Mouse (Mus musculus) frontal cortex, adult (tissue): ENCODE results near the gene Galnt2.

Experiments used
- ATAC-seq: cut with Nextera tagmentation; 2 replicates; pipeline ENCODE4 v1.9.2; 2017; ENCODE audit warnings: mild to moderate bottlenecking, moderate library complexity, mixed read lengths; ENCODE audit not compliant: low TSS enrichment

Galnt2 gene

GRCm38 (mm10) chr8:124290911-124291691 is 59.9 kb downstream of the Galnt2 start:
- no peak for ATAC-seq

DNA sequence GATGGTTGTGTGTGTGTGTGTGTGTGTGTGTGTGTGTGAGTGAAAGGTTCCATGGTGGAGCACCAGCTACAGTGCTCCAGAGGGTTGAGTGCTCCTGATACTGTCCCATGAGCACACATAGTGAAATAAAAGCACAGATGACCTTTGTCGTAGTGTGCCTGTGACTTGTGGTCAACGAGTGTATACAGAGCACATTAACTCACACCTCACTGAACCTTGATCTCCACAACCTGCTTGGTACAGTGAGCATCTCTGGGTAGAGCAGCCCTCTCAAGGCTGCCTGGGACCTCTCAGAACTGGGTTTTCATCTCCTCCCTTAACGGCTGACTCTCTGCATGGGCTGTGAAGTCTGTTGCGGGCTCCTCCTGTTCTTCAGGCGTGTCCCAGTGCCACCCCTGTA is 60.5 kb downstream of the Galnt2 start:
- no peak for ATAC-seq

DNA sequence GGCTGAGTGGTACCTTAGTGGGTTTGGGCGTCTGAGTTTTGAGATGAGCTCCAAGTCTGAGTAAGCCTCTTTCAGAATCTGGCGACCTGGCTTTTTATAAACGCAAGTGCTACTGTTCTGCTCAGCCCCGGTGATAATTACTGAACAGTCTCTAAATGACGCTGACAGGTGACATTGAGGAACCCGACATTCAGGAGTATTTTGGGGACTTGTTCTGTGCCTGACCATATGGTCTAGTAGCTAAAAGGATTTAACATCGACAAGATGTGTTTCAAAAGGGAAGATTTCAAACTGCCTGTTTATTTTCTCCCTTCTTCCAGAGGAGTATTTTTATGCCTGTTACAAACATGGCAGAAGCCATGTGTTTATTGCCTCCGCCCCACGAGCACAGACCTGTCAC is 61.8 kb downstream of the Galnt2 start:
- peak; percentile 34 for ATAC-seq

DNA sequence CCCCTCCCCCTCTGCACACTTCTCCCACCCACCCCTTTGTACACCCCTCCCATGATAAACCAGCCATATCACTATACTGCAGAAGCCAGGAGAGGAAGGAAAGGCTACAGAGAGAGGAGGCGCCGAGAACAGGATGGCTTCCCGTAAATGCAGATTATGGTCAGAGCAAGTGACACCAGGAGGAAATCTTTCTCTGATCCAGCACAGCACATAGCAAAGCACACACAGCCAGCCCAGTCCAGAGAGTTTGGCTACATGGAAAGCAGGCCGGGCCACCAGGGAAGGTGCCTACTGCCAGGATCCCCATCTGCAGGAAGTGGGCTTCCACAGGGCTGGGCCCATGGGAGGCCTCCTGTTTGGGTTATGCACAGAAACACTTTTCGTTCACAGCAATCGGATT is 63.2 kb downstream of the Galnt2 start:
- ATAC-seq: no peak

DNA sequence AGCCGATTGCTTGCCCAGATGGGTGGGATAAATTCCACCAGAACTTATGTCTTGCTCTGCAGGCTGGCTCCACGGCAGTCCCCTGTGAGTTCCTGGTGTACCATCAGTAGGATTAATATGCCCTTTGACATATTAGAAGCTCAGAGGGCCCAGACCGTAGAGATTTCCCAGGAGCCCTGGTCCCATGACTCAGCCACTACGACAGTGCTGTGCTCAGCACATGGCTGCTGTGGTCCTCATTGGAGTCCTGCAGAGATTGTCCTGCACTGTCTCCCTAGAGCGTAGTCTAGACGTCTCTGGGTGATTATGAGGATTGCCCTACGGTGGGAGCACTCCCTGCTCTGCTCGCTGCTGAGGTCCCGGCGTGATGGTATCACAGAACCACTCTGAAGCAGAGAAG is 63.7 kb downstream of the Galnt2 start:
- no peak for ATAC-seq

- no peak for ATAC-seq
These were observed 64.2 kb downstream of the Galnt2 start for GRCm38 (mm10) chr8:124295357-124295756.

GRCm38 (mm10) chr8:124301512-124301911 is 70.3 kb downstream of the Galnt2 start:
- no peak for ATAC-seq

DNA sequence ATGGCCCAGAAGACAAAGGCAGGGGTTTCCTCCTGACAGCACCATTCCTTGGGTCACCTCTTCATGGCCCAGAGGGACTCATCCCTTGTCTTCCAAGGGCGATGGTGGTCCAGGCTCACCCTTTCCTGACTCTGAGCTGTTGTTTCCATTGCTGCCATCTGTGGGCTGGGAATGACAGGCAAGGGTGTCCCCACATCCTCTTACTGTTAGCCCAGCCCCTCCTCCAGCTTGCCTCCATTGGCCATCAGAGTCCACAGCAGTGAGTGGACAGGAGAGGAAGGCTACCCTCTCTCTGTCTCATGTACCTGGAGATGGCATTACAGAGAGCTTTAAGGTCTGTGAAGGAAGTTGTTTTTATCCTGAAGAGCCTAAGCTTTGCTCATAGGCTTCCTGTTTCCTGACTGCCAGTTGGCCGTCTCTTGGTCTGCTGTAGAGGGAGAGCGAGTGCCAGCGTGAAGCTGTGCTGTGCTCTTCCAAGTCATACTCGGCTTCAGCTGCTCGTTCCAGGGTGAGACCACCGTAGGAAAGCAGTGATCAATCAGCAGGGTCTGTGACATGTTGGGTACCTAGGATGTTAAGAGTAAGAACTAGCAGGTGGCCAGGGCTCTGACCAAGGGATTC is 70.9 kb downstream of the Galnt2 start:
- no peak for ATAC-seq

- ATAC-seq: no peak
These were observed 72.2 kb downstream of the Galnt2 start for GRCm38 (mm10) chr8:124303211-124303902.

DNA sequence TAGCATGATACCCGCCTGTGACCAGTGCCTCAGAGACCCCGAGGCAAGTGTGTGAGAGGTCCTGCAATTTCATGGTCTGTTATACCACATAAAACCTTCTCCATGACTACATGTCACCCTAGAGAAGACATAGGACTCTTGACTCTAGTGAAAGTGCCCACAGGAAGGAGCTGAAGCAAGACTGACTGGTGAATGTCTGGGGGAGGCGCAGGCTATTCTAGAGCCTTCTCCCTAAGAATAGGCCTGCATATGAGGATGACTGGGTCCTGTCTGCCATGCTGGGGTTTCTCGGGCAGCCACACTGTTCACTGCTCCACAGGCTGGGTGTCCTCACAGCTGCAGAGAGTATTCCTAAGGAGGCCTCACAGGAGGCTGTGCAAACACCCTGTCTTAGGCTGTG is 73.0 kb downstream of the Galnt2 start:
- peak; percentile 75 for ATAC-seq

GRCm38 (mm10) chr8:124306574-124306973 is 75.4 kb downstream of the Galnt2 start:
- ATAC-seq: no peak

DNA sequence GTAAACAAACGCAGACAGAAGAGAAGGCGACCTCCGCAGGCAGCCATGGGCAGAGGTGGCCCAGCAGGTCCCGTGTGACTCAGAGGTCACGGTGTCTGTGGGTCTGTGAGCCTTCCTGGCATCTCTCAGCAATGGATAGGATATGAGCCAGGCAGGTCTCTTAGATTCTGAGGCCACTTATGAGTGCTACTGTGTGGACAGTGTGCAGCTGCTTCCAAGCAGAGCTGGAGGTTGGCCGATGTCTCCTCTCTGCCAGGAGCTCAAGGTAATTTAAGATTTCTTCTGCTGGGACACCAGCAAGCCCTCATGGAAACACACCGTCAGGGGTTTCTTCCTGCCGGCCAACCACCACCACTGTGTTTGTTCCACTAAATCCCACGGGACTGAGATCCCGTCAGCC is 76.5 kb downstream of the Galnt2 start:
- no peak for ATAC-seq

DNA sequence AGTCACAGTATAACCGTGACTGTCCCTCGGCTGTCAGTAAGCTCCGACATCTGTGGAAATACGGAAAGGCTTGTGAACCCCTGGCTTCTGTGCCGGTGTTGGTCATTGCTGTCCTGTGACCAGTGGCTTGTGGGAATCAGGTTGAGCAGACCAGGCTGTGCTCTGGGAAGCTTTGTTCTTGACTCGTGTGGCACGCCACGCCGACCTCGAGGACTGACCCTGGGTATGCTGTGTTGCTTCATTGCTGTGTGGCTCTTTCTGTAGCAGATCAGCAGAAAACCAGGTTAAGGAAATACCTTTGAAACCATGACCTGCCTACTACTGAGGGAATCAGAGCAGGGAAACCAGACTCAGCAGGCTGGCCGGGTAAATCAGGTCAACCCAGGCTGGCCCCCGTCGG is 79.3 kb downstream of the Galnt2 start:
- ATAC-seq: no peak

GRCm38 (mm10) chr8:124311111-124311510 is 79.9 kb downstream of the Galnt2 start:
- ATAC-seq: no peak

GRCm38 (mm10) chr8:124311723-124312122 is 80.5 kb downstream of the Galnt2 start:
- ATAC-seq: no peak

GRCm38 (mm10) chr8:124312228-124312627 is 81.0 kb downstream of the Galnt2 start:
- ATAC-seq: no peak

- no peak for ATAC-seq
These were observed 83.6 kb downstream of the Galnt2 start for GRCm38 (mm10) chr8:124314803-124315202.

DNA sequence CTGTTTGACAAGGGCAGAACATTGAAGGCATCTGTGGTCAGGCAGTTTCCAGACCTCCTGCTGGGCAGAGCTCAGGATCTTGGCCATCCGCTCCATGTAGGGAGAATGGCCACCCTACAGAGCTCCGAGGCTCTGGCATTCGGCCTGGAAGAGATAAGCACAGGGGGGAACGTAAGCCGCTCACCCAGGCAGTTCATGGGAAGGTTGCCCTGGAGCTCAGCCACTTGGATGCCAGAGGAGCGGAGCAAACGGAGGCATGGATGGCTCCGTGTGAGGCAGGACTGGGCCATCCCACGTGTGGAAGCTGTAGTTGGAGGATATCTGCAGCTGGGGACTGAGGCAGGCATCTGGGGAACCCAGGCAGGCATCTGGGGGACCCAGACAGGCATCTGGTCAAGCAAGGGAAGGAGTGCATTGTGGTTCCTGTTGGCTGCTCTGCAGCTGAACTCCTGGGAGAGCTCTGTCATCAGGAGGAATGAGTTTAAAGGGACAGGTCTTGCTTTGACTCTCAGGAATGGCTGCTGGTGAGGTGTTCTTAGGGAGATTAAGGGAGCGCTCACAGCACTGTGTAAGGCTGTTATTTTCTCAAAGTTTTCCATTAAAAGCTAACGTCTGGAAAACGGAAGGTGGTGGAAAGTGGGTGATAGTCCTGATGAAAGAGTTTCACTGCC is 85.4 kb downstream of the Galnt2 start:
- no peak for ATAC-seq

DNA sequence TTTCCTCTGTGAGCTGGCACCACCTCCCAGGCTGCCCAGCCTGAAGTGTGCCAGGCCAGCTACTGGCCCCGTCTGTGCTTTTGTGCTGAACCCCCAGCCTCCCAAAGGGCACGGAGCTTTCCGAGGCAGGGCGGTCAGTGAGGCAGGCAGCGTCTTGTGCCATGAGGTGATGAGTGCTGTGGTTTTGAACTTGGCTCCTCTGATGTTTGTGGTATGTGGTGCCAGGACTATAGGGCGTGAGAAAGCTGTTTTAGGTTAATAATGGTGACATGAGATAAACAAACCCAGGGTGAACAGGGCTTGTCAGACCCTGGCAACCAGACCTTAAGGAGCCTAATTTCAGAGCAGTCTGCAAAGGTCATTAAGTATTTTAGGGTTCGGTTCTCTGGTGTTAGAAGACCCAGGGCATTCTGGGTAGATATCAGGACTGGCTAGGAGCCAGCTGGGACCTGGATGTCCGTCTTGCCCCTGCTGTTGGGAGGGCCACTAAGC is 86.0 kb downstream of the Galnt2 start:
- ATAC-seq: no peak

DNA sequence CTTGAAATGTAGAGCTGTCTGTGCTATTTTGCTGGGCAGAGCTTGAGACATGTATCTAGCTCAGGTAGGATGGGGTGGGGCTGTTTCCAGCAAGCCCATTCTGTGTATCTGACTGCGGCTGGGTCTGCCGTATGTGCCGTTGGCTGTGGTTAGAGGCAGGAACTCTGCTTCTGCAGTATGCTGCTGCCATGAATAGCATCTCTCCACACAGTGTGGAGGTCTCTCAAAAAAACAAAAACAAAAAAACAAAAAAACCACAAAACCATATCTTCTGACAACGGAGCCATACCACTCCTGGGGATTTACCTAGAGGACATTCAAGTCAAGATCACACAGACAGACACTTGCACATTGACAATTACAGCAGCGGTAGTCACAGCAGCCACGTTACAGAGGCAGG is 86.6 kb downstream of the Galnt2 start:
- no peak for ATAC-seq

GRCm38 (mm10) chr8:124318612-124319315 is 87.6 kb downstream of the Galnt2 start:
- no peak for ATAC-seq

GRCm38 (mm10) chr8:124319316-124319652 is 88.1 kb downstream of the Galnt2 start:
- no peak for ATAC-seq
